Mouse (Mus musculus): ENCODE measurements around the gene Hoxc8. TPM values are rescaled to one million over a fixed set of nuclear protein-coding genes. Genes with fewer than 3 reads are reported as not detected.

The Hoxc8 gene
- polyA plus RNA-seq, 1 experiment from 2014 or later, result 4.5 TPM

- H3K4me2 ChIP-seq (ENCODE audit: low read depth, low read length), result no peak overlapping the region
- H3K36me3 ChIP-seq (ENCODE audit: control insufficient read depth, insufficient read depth, low read length), result no peaks in the 10 kb centered on the region
- H3K9me3 ChIP-seq (ENCODE audit: control insufficient read depth, low read length), result no peaks in the 10 kb centered on the region
- H3K27ac ChIP-seq (ENCODE audit: low read length), result no peak overlapping the region
- no peak overlapping the region for H3K9ac ChIP-seq (ENCODE audit: low read depth, low read length)
- ATAC-seq, result peak; percentile 39
- no peak overlapping the region for H3K4me3 ChIP-seq (ENCODE audit: low read length)
- 6% methylated on average over 21 of the region's 21 CpGs for WGBS
- peaks cover 91% of the 10 kb centered on the region for H3K27me3 ChIP-seq (replicated peaks; ENCODE audit: control insufficient read depth, insufficient read depth, low read length)
- H3K4me1 ChIP-seq (ENCODE audit: control insufficient read depth, insufficient read depth, low read length), result no peaks in the 10 kb centered on the region; the same call in 1 of the 2 replicates
Measured at GRCm38 (mm10) chr15:102987124-102987833, 3.1 kb upstream of the Hoxc8 start.

- H3K27ac ChIP-seq (ENCODE audit: low read length), result no peak overlapping the region
- no peak overlapping the region for H3K9ac ChIP-seq (ENCODE audit: low read depth, low read length)
- WGBS, result 39% methylated on average over 5 of the region's 5 CpGs
- H3K9me3 ChIP-seq (ENCODE audit: control insufficient read depth, low read length), result no peaks in the 10 kb centered on the region
- peaks cover 91% of the 10 kb centered on the region for H3K27me3 ChIP-seq (replicated peaks; ENCODE audit: control insufficient read depth, insufficient read depth, low read length)
- no peak overlapping the region for H3K4me2 ChIP-seq (ENCODE audit: low read depth, low read length)
- ATAC-seq, result no peak
- H3K36me3 ChIP-seq (ENCODE audit: control insufficient read depth, insufficient read depth, low read length), result no peaks in the 10 kb centered on the region
- no peaks in the 10 kb centered on the region; the same call in 1 of the 2 replicates for H3K4me1 ChIP-seq (ENCODE audit: control insufficient read depth, insufficient read depth, low read length)
- no peak overlapping the region for H3K4me3 ChIP-seq (ENCODE audit: low read length)
Measured at GRCm38 (mm10) chr15:102988078-102988477, 2.3 kb upstream of the Hoxc8 start.

- Histone ChIP-seq H3K27ac (ENCODE audit: low read length) (no peak overlapping the region), H3K9ac (ENCODE audit: low read depth, low read length) (no peak overlapping the region; the same call in 1 of the 2 replicates), H3K27me3 (replicated peaks; ENCODE audit: control insufficient read depth, insufficient read depth, low read length) (peaks cover 80% of the 10 kb centered on the region), H3K9me3 (ENCODE audit: control insufficient read depth, low read length) (no peaks in the 10 kb centered on the region), H3K4me1 (ENCODE audit: control insufficient read depth, insufficient read depth, low read length) (no peaks in the 10 kb centered on the region; the same call in 1 of the 2 replicates), H3K4me2 (ENCODE audit: low read depth, low read length) (peak overlapping the region; percentile 39), H3K36me3 (ENCODE audit: control insufficient read depth, insufficient read depth, low read length) (no peaks in the 10 kb centered on the region), H3K4me3 (ENCODE audit: low read length) (peak overlapping the region; percentile 48)
- ATAC-seq, result no peak
- 19% methylated on average over 7 of the region's 7 CpGs for WGBS
Measured at GRCm38 (mm10) chr15:102991782-102992181, 1.4 kb downstream of the Hoxc8 start.

GRCm38 (mm10) chr15:102992206-102992605 lies 1.8 kb downstream of the Hoxc8 start:
- Histone ChIP-seq H3K9me3 (ENCODE audit: control insufficient read depth, low read length) (no peaks in the 10 kb centered on the region), H3K4me2 (ENCODE audit: low read depth, low read length) (peak overlapping the region; percentile 39), H3K4me3 (ENCODE audit: low read length) (peak overlapping the region; percentile 48), H3K36me3 (ENCODE audit: control insufficient read depth, insufficient read depth, low read length) (no peaks in the 10 kb centered on the region), H3K9ac (ENCODE audit: low read depth, low read length) (peak overlapping the region; percentile 12), H3K4me1 (ENCODE audit: control insufficient read depth, insufficient read depth, low read length) (no peaks in the 10 kb centered on the region; the same call in 1 of the 2 replicates), H3K27me3 (replicated peaks; ENCODE audit: control insufficient read depth, insufficient read depth, low read length) (peaks cover 78% of the 10 kb centered on the region), H3K27ac (ENCODE audit: low read length) (no peak overlapping the region)
- ATAC-seq, result no peak
- 7% methylated on average over 11 of the region's 11 CpGs for WGBS

- H3K4me1 ChIP-seq (ENCODE audit: control insufficient read depth, insufficient read depth, low read length), result no peaks in the 10 kb centered on the region
- no peak for ATAC-seq
Measured at GRCm38 (mm10) chr15:102992863-102993262, 2.5 kb downstream of the Hoxc8 start.

GRCm38 (mm10) chr15:102996548-102996947 lies 6.1 kb downstream of the Hoxc8 start:
- no peak overlapping the region for H3K9ac ChIP-seq (ENCODE audit: low read depth, low read length)
- no peak overlapping the region for H3K4me3 ChIP-seq (ENCODE audit: low read length)
- H3K4me2 ChIP-seq (ENCODE audit: low read depth, low read length), result peak overlapping the region; percentile 22
- peaks cover 8% of the 10 kb centered on the region; the same call in 1 of the 2 replicates for H3K4me1 ChIP-seq (ENCODE audit: control insufficient read depth, insufficient read depth, low read length)
- no peak for ATAC-seq
- peaks cover 81% of the 10 kb centered on the region for H3K27me3 ChIP-seq (replicated peaks; ENCODE audit: control insufficient read depth, insufficient read depth, low read length)
- H3K27ac ChIP-seq (ENCODE audit: low read length), result no peak overlapping the region
- H3K9me3 ChIP-seq (ENCODE audit: control insufficient read depth, low read length), result no peaks in the 10 kb centered on the region
- 8% methylated on average over 9 of the region's 9 CpGs for WGBS
- no peaks in the 10 kb centered on the region for H3K36me3 ChIP-seq (ENCODE audit: control insufficient read depth, insufficient read depth, low read length)

More at GRCm38 (mm10) chr15:102992863-102993262, 2.5 kb downstream of the Hoxc8 start:
- 15% methylated on average over 3 of the region's 3 CpGs for WGBS
- Histone ChIP-seq H3K4me3 (ENCODE audit: low read length) (peak overlapping the region; percentile 48; the same call in 1 of the 2 replicates), H3K9me3 (ENCODE audit: control insufficient read depth, low read length) (no peaks in the 10 kb centered on the region), H3K9ac (ENCODE audit: low read depth, low read length) (no peak overlapping the region), H3K4me2 (ENCODE audit: low read depth, low read length) (no peak overlapping the region), H3K27ac (ENCODE audit: low read length) (no peak overlapping the region), H3K27me3 (replicated peaks; ENCODE audit: control insufficient read depth, insufficient read depth, low read length) (peaks cover 79% of the 10 kb centered on the region), H3K36me3 (ENCODE audit: control insufficient read depth, insufficient read depth, low read length) (no peaks in the 10 kb centered on the region)

- peaks cover 79% of the 10 kb centered on the region for H3K27me3 ChIP-seq (replicated peaks; ENCODE audit: control insufficient read depth, insufficient read depth, low read length)
Measured at GRCm38 (mm10) chr15:102997431-102997830, 7.0 kb downstream of the Hoxc8 start.

GRCm38 (mm10) chr15:102997939-102998355 lies 7.5 kb downstream of the Hoxc8 start, which contains the start of gene Hoxc6:
Hoxc6 (plus strand) TSS chr15:102998257.
- Histone ChIP-seq H3K27me3 (replicated peaks; ENCODE audit: control insufficient read depth, insufficient read depth, low read length) (peaks cover 79% of the 10 kb centered on the region), H3K27ac (ENCODE audit: low read length) (peak within 1 kb of the TSS; percentile 78), H3K36me3 (ENCODE audit: control insufficient read depth, insufficient read depth, low read length) (no peaks in the 10 kb centered on the region), H3K4me2 (ENCODE audit: low read depth, low read length) (peak within 1 kb of the TSS; percentile 72), H3K9me3 (ENCODE audit: control insufficient read depth, low read length) (no peaks in the 10 kb centered on the region), H3K4me3 (ENCODE audit: low read length) (peak within 1 kb of the TSS; percentile 49), H3K4me1 (ENCODE audit: control insufficient read depth, insufficient read depth, low read length) (peaks cover 8% of the 10 kb centered on the region; the same call in 1 of the 2 replicates), H3K9ac (ENCODE audit: low read depth, low read length) (peak within 1 kb of the TSS; percentile 72)
- ATAC-seq, result peak; percentile 43; the same call in 1 of the 2 replicates
- WGBS, result 2% methylated on average over 19 of the region's 19 CpGs

More at GRCm38 (mm10) chr15:102997431-102997830, 7.0 kb downstream of the Hoxc8 start:
- peaks cover 8% of the 10 kb centered on the region; the same call in 1 of the 2 replicates for H3K4me1 ChIP-seq (ENCODE audit: control insufficient read depth, insufficient read depth, low read length)
- peak overlapping the region; percentile 49 for H3K4me3 ChIP-seq (ENCODE audit: low read length)
- H3K36me3 ChIP-seq (ENCODE audit: control insufficient read depth, insufficient read depth, low read length), result no peaks in the 10 kb centered on the region
- peak overlapping the region; percentile 78 for H3K27ac ChIP-seq (ENCODE audit: low read length)
- peak overlapping the region; percentile 41; the same call in 1 of the 2 replicates for H3K4me2 ChIP-seq (ENCODE audit: low read depth, low read length)
- ATAC-seq, result no peak
- WGBS, result 7% methylated on average over 3 of the region's 3 CpGs
- peak overlapping the region; percentile 43; the same call in 1 of the 2 replicates for H3K9ac ChIP-seq (ENCODE audit: low read depth, low read length)
- H3K9me3 ChIP-seq (ENCODE audit: control insufficient read depth, low read length), result no peaks in the 10 kb centered on the region

GRCm38 (mm10) chr15:102998608-102999182 lies 8.3 kb downstream of the Hoxc8 start:
- WGBS, result 1% methylated on average over 19 of the region's 19 CpGs
- Histone ChIP-seq H3K9ac (ENCODE audit: low read depth, low read length) (peak overlapping the region; percentile 72), H3K4me2 (ENCODE audit: low read depth, low read length) (peak overlapping the region; percentile 72), H3K9me3 (ENCODE audit: control insufficient read depth, low read length) (no peaks in the 10 kb centered on the region), H3K27ac (ENCODE audit: low read length) (peak overlapping the region; percentile 78), H3K36me3 (ENCODE audit: control insufficient read depth, insufficient read depth, low read length) (no peaks in the 10 kb centered on the region), H3K27me3 (replicated peaks; ENCODE audit: control insufficient read depth, insufficient read depth, low read length) (peaks cover 83% of the 10 kb centered on the region), H3K4me3 (ENCODE audit: low read length) (peak overlapping the region; percentile 49), H3K4me1 (ENCODE audit: control insufficient read depth, insufficient read depth, low read length) (peaks cover 8% of the 10 kb centered on the region; the same call in 1 of the 2 replicates)
- ATAC-seq, result peak; percentile 36
